Mouse (Mus musculus) thymus, postnatal 14 days (tissue): ENCODE results near the gene Zic1.

Source experiments
- DNase-seq: peaks from one replicate; pipeline ENCODE4 v3.0.0; 2021

The Zic1 gene

DNA sequence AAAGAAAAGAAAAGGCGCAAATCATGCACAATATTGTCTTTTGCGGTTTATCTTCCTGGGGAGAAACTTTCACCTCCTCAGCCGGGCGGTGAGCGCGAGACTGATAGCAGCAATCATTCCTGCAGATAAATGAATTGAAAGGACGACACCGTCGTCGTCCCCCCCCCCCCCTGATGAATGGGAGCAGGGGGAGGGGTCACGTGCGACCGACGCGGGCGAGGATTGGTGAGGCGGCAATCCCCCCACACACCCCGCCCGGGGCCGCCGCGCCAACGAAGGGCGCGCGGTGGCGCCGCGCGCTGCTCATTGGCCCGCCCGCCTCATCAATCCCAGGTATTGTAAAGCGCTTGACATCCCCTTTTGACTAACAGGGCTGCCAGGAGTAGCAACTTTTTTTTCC is at the start of gene Zic1:
Zic1 (minus strand) TSS at position 147 of the 400 bp plus-strand sequence.
- DNase-seq, result no peak

DNA sequence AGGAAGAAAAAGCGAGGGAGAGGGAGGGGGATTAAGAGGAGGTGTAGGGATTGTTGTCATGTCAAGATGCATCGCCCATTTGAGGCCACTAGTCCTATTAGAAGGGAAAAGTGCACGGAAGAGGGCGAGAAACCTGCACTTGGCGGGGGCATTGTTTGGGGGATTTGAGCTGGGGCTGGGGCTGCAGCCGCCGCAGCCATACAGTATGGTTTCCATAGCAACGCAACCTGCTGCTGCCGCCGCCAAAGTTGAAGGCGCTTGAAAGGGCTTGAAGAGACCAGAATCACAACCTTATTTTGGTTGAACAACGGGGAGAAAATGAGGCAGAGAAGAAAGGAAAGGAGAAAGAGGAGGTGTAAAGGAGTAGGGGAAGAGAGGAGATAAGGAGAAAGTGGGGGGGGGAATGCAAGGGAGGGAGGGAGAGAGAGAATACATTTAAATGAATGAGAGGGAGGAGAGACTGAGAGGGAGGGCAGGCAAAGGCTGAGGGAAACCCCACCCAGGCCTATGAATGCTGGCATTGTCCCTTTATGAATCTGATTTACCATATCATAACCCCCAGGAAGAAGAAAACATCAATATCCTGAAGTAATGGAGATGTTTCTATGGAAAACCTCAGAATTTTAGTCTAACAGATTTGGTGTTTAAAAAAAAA is 48.5 kb upstream of the Zic1 start:
- no peak for DNase-seq

DNA sequence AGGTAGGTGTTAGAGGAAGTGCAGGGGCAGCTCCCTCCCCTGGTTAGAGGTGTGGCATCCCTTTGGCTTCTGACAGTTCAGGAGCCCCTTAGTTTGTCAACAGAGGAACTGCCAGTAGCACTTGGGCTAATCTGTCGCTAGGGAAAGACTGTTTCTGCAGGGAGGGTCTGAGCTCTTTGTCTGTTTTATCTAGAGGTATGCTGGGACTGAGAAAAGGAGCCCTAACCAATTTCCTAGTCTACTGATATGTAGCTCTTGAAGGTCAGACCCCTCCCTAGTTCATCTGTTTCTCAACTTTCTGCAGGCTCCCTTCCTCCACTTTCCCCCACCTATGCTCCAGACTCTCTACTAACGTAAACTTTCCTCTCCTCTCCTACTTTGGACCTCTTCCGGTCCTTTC is 44.2 kb upstream of the Zic1 start:
- no peak for DNase-seq

DNA sequence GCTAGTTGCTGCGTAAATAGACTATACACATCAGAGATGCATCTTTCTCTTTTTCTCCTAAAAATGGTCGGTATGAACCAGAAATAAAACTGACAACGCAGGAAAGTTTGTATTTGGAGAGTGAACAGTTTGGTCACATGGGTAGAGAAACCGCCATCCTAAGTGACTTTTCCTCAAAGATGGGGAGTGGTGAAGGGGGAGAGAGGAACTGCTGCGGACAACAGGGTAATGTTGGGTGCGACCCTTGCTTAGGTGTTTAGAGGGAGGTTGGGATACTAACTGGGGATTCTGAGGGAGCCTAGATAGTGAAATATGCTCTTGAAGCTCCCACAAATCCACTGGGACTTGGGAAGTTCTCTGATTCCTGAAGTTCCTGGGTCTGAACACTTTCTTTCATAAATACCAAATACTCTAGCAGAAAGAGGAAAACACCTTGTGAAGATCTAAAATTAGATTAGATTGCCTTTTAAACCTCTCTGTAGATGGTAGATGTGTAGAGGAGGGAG is 40.7 kb upstream of the Zic1 start:
- no peak for DNase-seq

DNA sequence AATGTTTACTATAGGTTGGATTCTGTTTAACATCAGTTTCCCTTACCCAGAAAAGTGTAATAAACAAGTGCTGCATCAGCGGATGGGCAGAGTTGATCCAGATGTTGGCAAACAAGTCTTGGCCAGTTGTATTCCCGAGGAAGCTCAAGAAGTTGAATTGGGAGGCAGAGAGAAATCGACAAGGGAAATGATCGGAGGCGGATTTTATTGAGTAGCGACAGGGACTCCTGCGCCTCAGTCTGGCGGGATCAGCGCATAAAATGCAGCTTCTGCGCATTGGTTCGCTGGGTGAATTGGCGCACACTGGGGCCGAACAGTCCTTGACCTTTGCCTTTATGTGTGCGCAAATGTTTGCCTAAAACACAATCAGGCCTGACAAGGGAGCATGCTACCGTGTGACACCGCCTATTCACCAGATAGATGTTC is 40.2 kb upstream of the Zic1 start:
- no peak for DNase-seq

DNA sequence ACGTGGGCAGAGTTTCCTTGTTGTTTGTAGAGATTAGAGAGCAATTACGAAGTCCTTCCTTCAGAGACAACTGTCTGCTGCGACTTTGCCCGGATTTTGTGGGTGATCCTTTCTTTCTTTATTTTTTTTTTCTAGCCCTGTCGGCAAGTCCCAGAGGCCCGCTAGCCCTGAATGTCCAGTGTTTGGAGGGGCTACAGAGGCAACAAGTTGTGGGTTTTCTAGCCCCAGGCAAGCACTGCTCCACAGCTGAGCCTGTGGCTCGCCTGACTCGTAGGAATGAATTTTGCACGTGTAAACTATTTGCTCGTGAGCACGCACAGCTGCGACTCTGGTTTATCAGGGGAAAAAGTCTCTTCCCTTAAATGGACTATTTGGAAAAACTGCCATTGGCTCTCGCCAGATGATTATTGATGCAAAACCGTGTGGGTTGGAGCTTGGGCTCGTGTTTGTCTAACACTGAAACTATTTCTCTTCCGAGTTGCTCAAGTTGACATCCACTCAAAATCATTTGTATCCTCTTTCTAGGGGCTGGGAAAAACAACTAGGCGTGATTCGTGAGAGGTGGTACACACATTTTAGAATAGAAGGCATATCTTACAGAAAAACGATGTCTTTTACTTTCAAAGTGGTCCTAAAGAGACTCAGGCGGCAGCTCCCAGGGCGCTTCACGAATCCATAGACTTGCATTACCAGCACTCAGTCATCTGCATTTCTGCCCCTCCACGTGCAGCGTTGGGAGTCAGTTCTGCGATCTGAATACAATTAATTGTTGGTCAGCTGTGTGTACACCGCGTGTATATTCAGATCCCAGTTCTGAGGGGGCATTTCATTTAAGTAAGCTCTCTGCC is 39.5 kb upstream of the Zic1 start:
- no peak for DNase-seq

DNA sequence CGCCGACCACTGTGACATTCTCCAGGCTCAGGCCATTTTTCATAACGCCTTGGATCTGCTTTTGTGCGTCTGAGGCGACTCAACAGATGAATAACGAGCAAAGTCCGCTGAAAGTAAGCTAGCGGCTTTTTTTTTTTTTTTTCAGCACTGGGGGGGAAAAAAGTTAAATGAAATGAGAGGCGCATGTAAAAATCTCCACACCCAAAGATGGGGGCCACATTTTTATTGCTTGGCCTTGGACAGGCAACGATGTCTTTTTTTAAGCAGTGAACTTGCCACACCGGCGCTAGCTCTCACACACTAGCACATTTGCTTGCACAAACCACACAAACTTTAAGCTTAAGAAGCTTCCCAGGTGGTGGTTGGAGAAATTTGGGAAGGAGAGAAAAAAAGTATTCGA is 38.6 kb upstream of the Zic1 start:
- DNase-seq, result no peak

DNA sequence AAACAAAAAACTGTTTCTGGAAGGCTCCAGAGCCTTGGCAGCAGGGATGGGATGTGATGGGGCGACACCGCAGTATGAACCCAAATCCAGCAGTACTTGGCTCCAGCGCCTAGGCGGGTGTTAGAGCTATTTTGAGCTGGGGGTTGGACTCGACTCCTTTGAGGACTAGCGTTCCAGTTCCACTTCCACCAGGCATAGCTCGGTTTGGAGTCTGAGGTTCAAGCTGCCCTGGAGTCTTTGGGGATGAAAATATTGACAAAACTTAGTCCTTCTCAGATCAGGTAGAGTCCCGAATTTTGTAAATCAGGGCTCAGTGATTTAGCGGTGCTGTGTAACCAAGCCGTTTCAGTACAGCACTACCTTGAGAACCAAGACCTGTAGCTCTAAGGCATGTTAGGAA is 35.9 kb upstream of the Zic1 start:
- DNase-seq, result no peak

DNA sequence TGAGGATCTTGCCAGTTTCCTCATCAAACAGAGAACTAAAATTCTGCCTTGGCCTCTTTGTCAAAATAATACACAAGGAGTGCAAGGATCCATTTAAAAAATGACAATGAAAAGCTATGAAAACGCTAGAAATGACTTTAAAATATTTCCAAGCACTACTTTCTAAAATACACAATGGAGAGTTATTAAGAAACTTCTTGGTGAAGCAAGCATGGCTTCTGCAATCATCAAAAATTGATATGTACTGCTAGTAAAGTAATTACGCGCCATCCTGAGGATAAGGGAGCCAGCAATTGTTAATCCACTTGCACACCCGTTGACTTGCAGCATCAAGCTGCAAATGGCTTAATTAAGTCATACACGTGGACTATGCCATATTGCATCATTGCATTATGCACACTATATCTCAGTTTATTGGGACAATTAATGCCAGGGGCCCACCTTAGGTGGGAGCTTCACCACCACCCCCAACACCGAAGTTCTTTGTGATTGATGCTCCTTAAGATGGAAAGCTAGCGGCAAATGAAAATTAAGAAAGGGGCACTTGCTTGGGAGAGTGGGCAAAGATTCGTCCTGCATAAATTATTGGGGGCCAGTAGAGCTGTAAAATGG is 35.0 kb upstream of the Zic1 start:
- DNase-seq, result no peak

DNA sequence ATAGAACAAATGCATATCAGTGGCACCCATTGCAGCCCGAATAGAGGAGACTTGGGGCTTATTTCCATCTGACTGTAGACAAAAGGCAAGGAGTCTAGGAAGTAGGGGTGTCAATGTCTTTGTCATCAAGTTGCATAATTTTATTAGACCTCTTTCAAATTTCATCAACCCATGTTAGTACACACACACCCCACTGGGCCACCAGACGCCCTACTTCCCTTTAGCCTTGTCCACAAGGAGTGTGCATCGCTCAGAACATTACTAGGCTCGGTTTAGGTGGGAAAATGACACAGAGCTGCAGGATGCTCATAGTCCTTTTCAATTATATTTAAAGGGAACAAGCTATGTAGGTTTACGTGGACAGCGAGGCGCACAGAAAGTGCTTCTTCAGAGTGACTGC is 34.4 kb upstream of the Zic1 start:
- DNase-seq, result no peak

DNA sequence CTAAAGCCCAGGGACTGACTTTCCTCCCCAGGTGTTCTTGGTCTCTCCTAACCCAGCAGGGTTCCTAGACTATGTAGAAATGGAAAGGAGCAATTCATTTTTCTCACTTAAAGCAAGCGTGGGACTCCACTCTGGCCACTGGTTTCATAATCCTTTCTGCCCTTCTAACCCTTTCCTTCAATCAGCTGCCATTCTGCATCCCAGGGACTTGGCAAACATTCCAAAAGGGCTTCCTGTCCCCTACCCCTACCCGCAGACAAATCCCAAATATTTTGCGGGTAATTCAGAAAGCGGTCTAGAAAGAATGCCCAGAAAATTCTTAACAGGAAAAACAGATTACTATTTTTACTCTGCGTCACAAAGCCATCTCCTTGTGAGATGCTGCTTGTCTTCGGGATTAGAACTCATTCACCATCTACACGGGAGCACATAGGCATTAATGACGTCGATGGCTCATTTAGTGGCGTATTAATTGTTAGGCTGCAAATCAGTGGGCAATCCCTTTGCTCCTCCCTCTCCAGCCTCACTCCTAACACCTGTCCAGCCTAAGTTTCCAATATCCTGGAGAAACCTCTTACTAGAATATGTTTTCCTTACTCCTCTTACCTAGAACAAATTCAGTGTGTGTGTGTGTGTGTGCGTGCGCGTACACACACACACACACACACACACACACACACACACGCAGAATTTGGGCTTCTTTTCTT is 29.6 kb upstream of the Zic1 start:
- no peak for DNase-seq

DNA sequence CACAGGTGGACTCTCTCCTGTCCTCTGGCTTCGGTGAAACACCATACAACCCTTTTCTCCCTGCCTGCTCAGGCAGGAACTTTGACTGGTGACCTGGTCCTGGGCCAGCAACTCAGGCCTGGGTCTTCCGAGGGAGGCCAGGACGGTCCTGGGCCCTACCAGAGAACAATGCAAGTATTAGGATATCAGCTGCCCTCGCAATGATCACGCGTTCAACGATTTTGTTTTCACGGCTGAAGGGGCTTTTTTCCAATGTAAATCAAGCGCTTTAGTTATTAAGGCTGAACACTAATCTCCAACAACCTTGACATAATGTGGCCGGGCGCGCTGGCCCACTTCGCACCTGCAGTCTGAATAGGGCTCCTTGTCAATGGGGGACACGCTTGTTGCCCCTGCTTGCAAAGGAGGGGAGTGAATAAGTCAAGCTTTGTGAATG is 28.6 kb upstream of the Zic1 start:
- DNase-seq, result no peak

DNA sequence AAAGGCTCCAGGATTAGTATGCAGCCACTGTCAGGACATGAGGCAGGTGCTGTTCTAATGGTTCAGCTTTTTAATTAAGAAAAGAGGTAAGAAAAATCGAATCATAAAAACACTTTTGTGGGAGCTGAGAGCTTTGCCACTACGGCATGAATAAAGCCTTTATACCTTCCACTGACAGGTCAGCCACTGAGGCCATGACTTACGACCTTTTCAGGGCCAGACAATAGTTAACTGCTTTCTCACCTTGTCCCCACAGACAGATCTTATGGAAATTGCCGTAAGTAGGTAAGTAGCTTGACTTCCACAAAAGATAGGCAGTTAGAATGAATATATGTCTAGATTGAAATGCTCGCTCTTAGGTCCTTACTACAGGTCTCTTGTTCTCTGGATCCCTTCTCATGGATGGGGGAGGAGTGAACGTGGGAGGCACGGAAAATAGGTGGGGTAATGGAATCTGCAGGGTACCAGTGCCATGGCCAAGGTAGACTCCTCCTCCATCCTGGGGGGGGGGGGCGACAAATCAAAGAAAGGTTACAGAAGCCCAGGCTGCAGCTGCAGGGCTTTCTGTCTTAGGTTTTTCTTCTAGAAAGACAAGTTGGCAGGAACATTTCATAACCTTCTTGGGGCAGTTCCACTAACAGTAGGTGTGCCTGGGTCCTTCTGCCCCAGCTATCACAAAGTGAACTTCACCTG is 27.9 kb upstream of the Zic1 start:
- DNase-seq, result no peak

DNA sequence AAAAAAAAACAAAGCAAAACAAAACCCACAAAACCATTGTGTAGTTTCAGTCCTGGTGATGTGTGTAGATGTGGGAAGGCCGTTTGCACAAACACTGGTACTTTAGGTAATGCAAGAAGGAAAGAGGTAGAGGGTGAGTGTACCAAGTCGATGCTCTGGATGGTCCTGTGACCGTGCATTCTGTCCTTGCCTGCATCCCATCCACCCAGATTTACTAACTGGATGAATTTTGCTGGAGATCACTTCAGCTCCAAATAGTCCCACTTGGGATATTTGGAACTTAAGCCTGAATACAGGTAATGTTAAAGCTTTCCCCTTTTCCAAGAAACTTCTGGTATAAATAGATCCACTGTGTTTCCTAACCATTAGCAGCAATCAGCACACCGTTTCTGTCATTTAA is 22.6 kb upstream of the Zic1 start:
- DNase-seq, result no peak

DNA sequence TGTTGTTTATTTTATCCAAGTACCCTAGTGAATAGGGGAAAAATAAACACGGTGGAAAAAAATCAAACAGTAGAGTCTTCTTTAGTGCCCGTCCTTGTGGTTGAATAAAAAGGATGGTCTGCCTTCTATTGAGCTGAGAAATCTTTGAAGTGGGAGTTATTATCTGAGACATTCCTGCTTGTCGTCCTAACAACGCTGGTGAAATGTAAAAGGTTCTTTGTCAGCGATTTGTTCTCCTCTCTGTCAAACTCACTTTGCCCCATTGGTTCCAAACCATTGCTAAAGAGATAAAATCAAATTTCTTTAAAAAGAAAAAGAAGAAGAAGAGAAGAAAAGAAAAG is 22.1 kb upstream of the Zic1 start:
- no peak for DNase-seq

DNA sequence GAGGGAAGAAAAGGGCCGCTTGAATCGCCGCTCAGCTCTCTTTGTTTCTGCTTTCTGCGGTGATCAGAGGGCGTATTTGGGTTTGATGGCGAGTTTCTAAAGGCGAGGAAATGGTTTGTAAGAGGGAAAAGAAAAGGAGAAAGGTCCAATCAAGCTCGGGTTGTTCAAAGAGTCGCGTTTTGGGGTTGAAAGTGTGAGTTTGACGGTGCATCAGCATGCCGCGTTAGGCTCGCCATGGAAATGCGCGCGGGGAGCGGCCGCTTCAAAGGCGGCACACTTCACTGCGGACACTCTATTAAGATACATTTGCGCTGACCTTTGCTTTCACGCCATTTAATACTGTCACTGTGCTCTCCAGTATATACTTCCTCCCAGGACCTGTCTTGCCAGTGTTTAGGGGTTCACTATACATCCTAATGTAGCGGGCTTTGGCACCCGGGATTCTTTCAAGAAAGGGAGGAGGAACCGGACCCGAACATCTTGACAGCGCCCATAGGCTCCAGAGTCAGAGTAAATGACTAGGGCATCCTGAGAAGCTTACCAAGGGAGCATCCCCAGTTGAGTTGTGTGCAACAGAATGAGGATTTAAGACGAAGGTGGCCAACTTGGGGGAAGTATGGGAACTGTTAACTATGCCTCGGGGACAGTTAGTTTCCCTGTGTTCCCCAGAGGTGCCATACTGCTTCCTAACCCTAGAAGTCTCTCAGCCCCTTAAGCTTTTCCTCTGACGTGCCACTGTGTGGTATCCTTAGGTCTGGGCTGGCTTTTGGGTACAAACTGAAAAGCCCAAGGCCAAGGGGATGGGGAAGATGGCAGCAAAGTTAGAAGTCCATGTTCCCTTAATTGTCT is 21.5 kb upstream of the Zic1 start:
- DNase-seq, result no peak

DNA sequence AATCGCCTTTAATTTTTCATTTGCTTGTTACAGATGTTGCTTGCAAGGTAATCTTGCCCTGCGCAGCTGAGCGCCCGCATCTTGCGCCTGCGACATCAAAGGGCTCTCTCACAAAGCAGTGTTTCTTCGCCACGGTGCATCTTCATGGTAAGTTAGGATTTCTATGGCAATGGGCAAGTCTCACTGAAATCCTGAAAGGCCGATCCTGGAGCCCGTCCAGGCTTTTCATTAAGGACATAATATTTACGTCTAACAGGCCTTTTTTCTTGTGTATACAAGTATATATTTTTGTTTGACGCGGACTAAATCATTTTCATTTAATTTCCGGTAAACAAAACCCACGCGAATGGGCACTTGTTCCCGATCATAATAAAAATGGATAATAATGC is 20.9 kb upstream of the Zic1 start:
- no peak for DNase-seq

DNA sequence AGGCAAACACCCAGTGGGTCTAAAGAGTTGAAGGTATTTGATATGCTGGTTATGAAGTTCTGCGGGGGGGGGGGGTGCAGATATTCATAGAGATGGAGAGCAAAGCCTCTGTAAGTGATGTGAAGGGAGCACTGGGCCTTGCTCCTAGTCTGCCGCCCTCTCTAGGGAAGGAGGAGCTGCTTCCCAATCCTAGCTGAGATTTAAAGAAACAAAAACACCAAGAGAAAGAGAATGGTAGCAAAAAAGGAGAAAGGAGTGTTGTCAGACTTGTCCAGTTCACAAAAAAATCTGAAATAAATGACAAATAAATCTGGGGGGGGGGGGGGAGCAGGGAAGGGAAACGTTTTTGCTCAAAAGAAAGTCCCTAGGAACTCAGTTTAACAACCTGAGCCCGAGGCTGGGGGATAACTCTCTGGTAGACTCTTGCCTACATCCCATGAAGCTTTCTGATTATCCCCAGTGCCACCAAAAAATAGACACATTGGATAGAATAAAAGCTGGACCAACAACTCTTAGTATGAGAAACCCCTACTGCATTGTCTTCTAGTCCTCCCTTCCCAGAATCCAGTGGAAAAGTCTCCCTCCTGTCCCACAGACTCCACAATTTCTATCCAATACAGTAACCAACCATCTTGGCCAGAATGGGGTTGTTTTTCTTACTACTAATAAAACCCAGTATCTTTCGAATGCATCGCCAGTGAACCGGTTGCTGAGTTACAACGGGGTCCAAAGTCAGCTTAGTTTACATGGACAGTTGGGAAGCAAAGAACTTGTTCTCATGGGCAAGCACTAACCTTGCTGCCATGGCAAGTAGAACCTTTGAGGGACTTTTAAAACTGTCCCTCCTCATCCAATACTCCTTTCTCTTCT is 20.2 kb upstream of the Zic1 start:
- DNase-seq, result no peak

DNA sequence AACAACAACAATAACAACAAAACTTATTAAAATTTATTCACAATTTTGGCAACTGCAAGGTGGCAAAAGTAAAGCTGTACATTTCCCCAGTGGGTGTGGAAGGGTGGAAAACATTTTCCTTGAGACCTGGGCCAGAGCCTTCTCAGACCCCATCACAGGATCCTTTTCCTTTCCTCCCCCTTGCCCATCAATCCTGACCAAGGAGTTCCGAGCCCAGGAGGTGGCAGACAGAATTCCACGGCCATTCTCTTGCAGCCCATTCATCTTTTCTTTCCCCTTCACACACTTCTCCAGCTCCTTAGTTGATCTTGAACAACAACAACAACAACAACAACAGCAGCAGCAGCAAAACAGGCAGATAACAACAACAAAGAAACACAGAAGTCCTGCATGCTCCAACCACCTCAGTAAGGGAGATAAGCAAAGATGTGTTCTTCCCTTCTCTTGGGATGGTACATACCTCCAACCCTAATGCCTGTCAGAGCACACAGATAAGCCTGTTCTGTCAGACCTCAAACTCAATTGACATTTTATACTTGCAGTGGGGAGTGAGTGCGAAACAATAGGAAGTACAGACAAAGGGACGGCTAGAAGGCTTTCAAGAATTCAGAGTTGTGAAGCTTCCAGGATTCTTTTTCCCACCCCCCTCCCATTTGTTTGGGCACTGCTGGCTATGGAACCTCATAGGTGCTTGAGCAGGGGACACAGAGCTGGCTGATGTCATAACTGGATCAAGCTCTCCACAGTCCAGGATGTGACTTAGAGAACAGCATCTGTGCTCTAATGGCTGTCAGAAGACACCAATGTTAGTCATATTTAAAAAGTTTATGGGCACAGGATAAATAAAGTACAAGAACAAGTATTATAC is 19.3 kb upstream of the Zic1 start:
- no peak for DNase-seq

DNA sequence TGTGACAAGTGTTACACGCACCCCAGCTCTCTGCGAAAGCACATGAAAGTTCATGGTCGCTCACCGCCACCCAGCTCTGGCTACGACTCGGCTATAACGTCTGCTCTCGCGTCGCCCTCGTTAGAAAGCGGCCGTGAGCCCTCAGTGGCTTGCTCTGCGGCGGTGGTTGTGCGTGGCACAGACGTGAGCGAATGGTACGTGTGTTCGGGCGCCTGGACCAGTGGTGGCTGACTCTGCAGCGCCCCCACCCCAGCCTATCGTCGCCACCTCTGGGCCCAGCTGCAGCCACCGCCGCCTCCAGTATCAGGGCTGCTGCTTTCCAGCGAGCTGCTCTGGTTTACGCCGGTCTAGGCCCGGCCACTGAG is 18.5 kb upstream of the Zic1 start:
- no peak for DNase-seq
